Mouse (Mus musculus): ENCODE measurements around the gene 4931428L18Rik.

DNA sequence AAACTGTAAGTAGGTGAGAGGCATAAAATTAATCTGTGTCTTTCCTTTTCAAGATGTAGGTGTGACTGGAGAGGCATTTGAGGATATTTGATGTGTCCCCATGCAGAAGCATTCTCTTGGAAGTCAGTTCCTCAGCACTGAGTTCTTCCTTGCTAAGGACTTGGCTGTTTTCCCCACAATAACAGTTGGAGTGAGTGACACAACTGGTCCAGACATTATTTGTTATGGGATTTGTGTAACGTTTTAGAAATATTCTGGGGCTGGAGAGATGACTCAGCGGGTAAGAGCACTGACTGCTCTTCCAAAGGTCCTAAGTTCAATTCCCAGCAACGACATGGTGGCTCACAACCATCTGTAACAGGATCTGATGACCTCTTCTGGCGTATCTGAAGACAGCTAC, 162.7 kb downstream of the 4931428L18Rik start:
- TF ChIP-seq CHD2 (IDR thresholded peaks at IDR 0.05; ENCODE audit: low read depth, low read length), result no peak
- no peak for TF ChIP-seq HCFC1 (IDR thresholded peaks at IDR 0.05; ENCODE audit: borderline replicate concordance, insufficient read depth, low read length)
- no peak for TF ChIP-seq ZNF384 (IDR thresholded peaks at IDR 0.05; ENCODE audit: low read depth, low read length)
- no peak for TF ChIP-seq MAFK (IDR thresholded peaks at IDR 0.05; ENCODE audit: insufficient read depth, low read depth, low read length)
- no peak for TF ChIP-seq ZC3H11A (IDR thresholded peaks at IDR 0.05; ENCODE audit: borderline replicate concordance, low read depth, low read length)

Data from ES-E14 (cell line).